Mouse (Mus musculus) kidney, embryonic 16.5 days (tissue): Measurements from ENCODE around the gene Cdr2. TPM values are rescaled to one million over a fixed set of nuclear protein-coding genes. Genes with fewer than 3 reads are reported as not detected.

Experiments
- ATAC-seq: fragments of 200-750 bp; cut with Nextera tagmentation; 2 replicates; pipeline ENCODE4 v1.8.0; 2017; ENCODE audit warnings: moderate TSS enrichment; ENCODE audit not compliant: low FRiP score, low TSS enrichment
- H3K27ac ChIP-seq: fragments of 300-500 bp; sonication (generic); 2 replicates; pipeline ENCODE4 v1.5.1; 2014; ENCODE audit warnings: low read length
- H3K27me3 ChIP-seq: fragments of 300-500 bp; sonication (generic); 2 replicates; pipeline ENCODE4 v1.6.1; 2014; ENCODE audit warnings: low read length, control low read depth, mixed read lengths; ENCODE audit not compliant: insufficient read depth
- H3K36me3 ChIP-seq: fragments of 300-500 bp; sonication (generic); 2 replicates; pipeline ENCODE4 v1.6.1; 2014; ENCODE audit warnings: low read length, control low read depth, mixed read lengths; ENCODE audit not compliant: insufficient read depth
- H3K4me1 ChIP-seq: fragments of 300-500 bp; sonication (generic); 2 replicates; pipeline ENCODE4 v1.6.1; 2014; ENCODE audit warnings: low read length, control low read depth, mixed read lengths; ENCODE audit not compliant: insufficient read depth
- H3K4me2 ChIP-seq: fragments of 300-500 bp; sonication (generic); replicated peaks from 2 replicates; pipeline ENCODE4 v1.6.1; 2014; ENCODE audit warnings: low read depth, low read length
- H3K4me3 ChIP-seq: fragments of 300-500 bp; sonication (generic); 2 replicates; pipeline ENCODE4 v1.5.1; 2014; ENCODE audit warnings: mild to moderate bottlenecking, low read length
- H3K9ac ChIP-seq: fragments of 300-500 bp; sonication (generic); replicated peaks from 2 replicates; pipeline ENCODE4 v1.6.1; 2014; ENCODE audit warnings: low read length
- H3K9me3 ChIP-seq: fragments of 300-500 bp; sonication (generic); 2 replicates; pipeline ENCODE4 v1.6.1; 2016; ENCODE audit warnings: low read length, control low read depth
- WGBS: fragments of 180-500 bp; shearing (Covaris S2); extraction: QIAGEN DNeasy Blood & Tissue Kit; methylation state at CpG from one replicate; pipeline ENCODE4 v1.1.7; 2014; 5-methylcytosine and 5-hydroxymethylcytosine counted together
- polyA plus RNA-seq: library from polyadenylated mRNA; unstranded; fragments of >200 nt; fragmentation: Nextera tagmentation; extraction: Ambion mirVana; gene quantifications from 2 replicates; pipeline ENCODE4 v1.2.1, GENCODE M21; 2015

Gene Cdr2
- polyA plus RNA-seq, 1 experiment from 2014 or later = 10.4 TPM

DNA sequence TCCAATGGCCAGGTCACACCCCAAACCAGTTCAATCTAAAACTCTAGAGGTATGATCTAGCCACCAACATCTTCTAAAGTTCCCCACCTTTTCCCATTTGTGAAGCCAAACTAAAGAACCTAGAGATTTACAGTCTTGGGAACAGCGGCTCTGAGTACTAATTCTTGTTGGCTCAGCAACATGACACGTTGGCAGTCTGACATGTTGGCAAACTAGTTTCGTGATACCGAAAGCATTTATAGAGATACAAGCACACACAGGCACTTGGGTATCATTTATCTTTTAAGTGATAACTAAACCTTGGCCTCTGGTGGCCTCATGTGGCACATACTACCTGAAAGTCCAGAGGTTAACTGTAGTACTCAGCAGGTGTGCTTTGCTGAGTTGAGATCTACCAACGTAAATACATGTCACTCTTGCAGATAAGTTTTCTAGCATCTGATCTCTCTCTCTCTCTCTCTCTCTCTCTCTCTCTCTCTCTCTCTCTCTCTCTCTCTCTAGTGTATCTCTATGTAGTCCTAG is 20.4 kb upstream of the Cdr2 start:
- H3K27me3 ChIP-seq = no peaks in the 10 kb centered on the region
- H3K4me1 ChIP-seq = no peaks in the 10 kb centered on the region
- H3K9me3 ChIP-seq = no peaks in the 10 kb centered on the region
- no peak overlapping the region for H3K4me2 ChIP-seq
- no peak overlapping the region for H3K9ac ChIP-seq
- H3K36me3 ChIP-seq = no peaks in the 10 kb centered on the region
- no peak overlapping the region for H3K4me3 ChIP-seq
- ATAC-seq = no peak
- WGBS = 83% methylated on average over 5 of the region's 5 CpGs
- H3K27ac ChIP-seq = no peak overlapping the region

DNA sequence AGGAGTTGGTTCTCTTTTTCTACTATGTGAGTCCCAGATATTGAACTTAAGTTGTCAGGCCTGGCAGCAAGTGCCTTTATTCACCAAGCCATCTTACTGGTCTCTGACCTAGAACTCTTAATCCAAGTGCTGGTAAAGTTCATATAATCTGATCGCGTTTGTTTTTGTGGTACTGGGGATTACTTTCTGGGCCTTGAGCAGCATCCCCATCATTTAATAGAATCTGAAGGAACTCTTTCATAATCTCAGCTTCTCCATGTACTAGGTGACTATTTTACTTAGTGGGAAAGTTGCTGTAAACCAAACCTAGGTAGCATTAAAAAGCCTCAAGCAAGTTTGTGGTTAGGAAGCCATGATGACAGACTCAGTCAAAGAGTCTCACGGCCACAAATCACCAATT is 19.8 kb upstream of the Cdr2 start:
- H3K27ac ChIP-seq = no peak overlapping the region
- no peak overlapping the region for H3K4me3 ChIP-seq
- no peak for ATAC-seq
- no peaks in the 10 kb centered on the region for H3K27me3 ChIP-seq
- H3K36me3 ChIP-seq = no peaks in the 10 kb centered on the region
- no peaks in the 10 kb centered on the region for H3K9me3 ChIP-seq
- no peak overlapping the region for H3K9ac ChIP-seq
- no peak overlapping the region for H3K4me2 ChIP-seq
- WGBS = 89% methylated on average over 3 of the region's 3 CpGs
- H3K4me1 ChIP-seq = no peaks in the 10 kb centered on the region

DNA sequence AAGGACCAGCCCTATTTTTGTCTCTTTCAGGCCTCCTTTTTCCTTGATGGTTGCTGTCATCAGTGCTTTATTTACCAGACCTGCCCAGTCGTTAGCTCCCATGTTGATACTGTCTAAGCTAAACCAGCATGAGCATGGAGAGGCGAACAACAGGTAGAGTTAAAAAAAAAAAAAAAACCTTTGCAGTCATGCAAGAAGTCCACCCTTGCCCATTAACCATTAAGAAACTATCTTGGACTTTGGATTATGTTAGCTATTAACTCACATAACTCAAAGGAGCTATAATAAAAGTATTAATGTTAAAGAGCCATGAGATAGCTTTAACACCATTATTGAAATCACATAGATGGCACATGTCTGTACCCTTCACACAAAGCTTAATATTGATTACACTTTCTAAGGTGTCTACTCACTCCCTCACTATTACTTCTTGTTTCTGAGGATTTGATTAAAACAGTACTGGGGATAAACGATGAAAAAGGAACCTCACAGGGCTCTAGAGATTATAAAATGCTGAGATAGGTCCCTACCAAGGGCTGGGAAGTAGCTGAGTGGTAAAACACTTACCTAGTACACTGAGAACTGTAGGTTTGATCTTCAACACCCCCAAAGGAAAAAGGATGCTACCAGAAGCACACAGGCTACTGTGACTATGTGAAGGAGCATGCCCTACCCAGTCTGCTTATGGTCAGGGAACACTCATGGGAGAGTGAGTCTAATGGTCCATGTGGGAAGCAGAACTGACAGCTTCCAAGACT is 18.1 kb upstream of the Cdr2 start:
- Histone ChIP-seq H3K36me3 (no peaks in the 10 kb centered on the region), H3K4me1 (no peaks in the 10 kb centered on the region), H3K27ac (peak overlapping the region; percentile 34; the same call in 1 of the 2 replicates), H3K4me2 (no peak overlapping the region), H3K9ac (no peak overlapping the region), H3K9me3 (no peaks in the 10 kb centered on the region), H3K4me3 (no peak overlapping the region), H3K27me3 (no peaks in the 10 kb centered on the region)
- no peak for ATAC-seq
- 56% methylated on average over 3 of the region's 3 CpGs for WGBS

DNA sequence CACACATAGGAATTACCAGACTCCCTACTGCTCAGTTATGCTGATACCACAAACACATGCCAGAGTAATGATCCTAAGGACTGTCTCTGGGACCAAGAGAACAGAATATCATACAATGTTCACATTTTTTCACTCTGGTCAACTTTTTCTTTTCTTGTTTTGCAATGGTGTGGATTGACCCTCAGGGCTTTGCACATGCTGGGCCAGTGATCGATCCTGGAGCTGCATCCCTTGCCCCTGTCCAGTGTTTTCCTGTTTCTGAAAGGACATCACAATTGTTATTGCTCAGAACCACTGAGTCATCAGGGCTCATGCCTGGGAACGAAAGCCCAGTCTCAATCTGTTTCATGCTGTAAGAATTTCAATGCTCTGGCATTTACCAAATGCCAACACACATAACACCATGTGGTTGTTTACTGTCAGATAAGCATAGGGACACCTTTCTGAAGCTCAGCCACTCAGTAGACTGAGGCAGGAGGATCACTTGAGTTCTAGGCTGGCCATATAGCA is 17.0 kb upstream of the Cdr2 start:
- H3K36me3 ChIP-seq = no peaks in the 10 kb centered on the region
- H3K9ac ChIP-seq = no peak overlapping the region
- H3K4me1 ChIP-seq = no peaks in the 10 kb centered on the region
- no peak overlapping the region for H3K4me3 ChIP-seq
- 81% methylated on average over 2 of the region's 2 CpGs for WGBS
- no peak overlapping the region for H3K27ac ChIP-seq
- H3K27me3 ChIP-seq = no peaks in the 10 kb centered on the region
- no peak for ATAC-seq
- H3K4me2 ChIP-seq = no peak overlapping the region
- no peaks in the 10 kb centered on the region for H3K9me3 ChIP-seq

DNA sequence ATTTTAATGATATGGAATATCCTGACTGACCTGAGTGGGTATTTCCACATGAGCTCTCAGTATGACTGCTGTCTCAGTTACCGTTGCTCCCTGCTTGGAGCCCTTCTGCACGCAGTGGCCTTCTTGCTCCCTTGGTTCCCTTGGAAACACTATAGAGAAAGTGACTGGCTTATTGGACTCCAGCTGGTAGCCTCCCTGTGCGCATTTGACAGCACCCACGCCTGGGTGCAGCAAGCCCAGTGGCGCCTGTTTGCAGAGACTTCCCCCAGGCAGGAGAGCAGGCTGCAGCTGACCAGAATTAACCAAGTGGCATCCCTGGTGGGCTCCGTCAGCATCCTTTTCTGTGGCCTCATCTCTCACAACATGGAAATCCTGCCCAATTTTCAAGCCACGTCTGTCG is 9.1 kb upstream of the Cdr2 start:
- H3K4me2 ChIP-seq = no peak overlapping the region
- no peaks in the 10 kb centered on the region for H3K4me1 ChIP-seq
- no peaks in the 10 kb centered on the region for H3K27me3 ChIP-seq
- H3K4me3 ChIP-seq = no peak overlapping the region
- H3K9me3 ChIP-seq = 0 out of 2 replicates have a peak, but pooled peaks cover 3% of the 10 kb centered on the region
- H3K27ac ChIP-seq = no peak overlapping the region
- no peak overlapping the region for H3K9ac ChIP-seq
- no peaks in the 10 kb centered on the region for H3K36me3 ChIP-seq
- 81% methylated on average over 8 of the region's 8 CpGs for WGBS
- no peak for ATAC-seq

DNA sequence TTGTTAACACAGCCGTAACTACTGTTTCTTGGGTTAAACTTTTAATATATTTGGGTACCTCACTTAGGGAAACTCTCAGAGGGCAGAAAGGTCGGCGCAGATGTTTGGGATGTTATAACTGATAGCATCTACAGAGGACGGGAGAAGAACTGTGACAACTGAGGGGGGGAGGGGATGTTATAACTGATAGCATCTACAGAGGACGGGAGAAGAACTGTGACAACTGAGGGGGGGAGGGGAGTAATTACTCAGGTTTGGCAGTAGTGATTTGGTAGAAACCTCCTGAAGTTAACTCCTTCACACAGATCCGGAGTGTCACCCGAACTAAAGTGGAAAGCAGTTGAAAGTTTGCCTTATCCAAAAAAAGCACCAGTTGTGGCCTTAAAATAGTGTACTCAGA is 856 bp upstream of the Cdr2 start:
- H3K36me3 ChIP-seq = no peaks in the 10 kb centered on the region
- H3K9me3 ChIP-seq = no peaks in the 10 kb centered on the region
- H3K4me3 ChIP-seq = peak overlapping the region; percentile 89
- peak overlapping the region; percentile 63 for H3K27ac ChIP-seq
- H3K4me2 ChIP-seq = peak overlapping the region; percentile 85
- ATAC-seq = no peak
- no peaks in the 10 kb centered on the region for H3K27me3 ChIP-seq
- peak overlapping the region; percentile 82 for H3K9ac ChIP-seq
- WGBS = 4% methylated on average over 7 of the region's 7 CpGs
- peaks cover 16% of the 10 kb centered on the region; the same call in 1 of the 2 replicates for H3K4me1 ChIP-seq

DNA sequence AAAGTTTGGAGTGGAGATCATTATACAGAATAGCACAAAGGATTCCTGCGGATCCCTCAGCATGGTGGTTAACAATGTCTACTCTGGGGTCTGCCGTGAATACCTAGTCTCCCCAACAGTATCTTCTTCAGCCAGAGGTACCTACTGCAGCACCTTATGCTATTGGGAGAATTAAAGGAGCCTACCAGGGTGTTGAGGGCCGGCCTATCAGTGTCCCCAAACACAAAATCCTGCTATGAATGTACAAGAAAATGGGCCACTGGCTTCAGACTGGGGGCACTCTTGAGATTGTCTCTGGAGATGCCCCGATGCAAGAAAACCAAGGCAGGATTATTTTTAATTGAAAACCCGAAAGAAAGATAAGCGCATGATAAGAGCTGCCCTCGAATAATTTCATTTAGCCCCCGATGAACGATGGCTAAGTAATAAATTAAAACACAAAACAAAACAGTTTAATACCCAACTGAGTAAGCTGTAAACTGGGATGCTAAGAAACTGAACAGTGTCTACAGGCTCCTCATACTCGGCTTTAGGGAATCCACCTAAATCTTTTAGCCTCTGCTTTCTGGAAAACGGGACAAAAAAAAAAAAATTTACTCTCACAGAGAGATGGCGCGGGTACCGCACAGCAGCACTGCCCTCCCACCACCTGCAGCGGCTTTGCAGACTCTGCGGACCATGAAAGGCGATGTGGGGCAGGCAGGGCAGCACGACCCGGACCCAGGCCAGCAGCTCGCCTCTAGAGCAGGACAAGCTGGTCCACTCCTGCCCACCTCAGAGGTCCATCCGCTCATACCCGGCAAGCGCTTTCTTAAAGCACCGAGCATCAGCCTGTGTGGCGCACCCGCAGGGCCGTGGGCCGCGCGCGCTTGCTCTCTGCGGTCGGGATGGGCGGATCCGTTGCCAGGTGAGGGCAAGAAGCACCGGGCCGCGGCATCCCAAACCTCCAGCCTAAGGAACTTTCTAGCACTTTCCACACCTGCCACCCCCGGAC is 884 bp downstream of the Cdr2 start:
- Histone ChIP-seq H3K27ac (no peak overlapping the region; the same call in 1 of the 2 replicates), H3K9ac (peak overlapping the region; percentile 86), H3K27me3 (no peaks in the 10 kb centered on the region), H3K36me3 (no peaks in the 10 kb centered on the region), H3K4me3 (peak overlapping the region; percentile 89), H3K4me2 (peak overlapping the region; percentile 85), H3K4me1 (peaks cover 30% of the 10 kb centered on the region), H3K9me3 (no peaks in the 10 kb centered on the region)
- 6% methylated on average over 39 of the region's 39 CpGs for WGBS
- ATAC-seq = peak; percentile 60

DNA sequence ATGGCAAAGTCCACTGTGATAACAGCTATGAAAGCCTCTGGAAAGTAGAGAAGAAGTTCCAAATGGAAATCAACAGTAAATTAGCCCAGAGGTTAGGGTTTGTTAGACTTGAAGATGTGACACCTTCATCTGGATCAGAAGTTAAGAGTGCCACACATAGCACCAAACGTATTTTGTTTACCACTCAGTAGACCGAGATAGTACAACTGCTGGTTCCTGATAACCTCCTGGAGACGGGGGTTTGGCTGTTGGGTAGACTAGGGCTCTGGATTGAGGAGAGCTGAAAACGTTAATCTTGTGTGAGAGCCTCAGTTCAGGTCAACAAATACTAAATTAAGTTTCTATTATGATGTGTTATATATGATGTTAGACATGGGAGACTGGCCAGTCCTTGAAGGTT is 2.1 kb downstream of the Cdr2 start:
- H3K9ac ChIP-seq = no peak overlapping the region
- no peaks in the 10 kb centered on the region for H3K27me3 ChIP-seq
- H3K36me3 ChIP-seq = no peaks in the 10 kb centered on the region
- H3K27ac ChIP-seq = no peak overlapping the region
- H3K4me2 ChIP-seq = no peak overlapping the region
- H3K4me3 ChIP-seq = no peak overlapping the region
- WGBS = 89% methylated on average over 4 of the region's 4 CpGs
- no peak for ATAC-seq
- H3K9me3 ChIP-seq = no peaks in the 10 kb centered on the region
- peaks cover 39% of the 10 kb centered on the region for H3K4me1 ChIP-seq

DNA sequence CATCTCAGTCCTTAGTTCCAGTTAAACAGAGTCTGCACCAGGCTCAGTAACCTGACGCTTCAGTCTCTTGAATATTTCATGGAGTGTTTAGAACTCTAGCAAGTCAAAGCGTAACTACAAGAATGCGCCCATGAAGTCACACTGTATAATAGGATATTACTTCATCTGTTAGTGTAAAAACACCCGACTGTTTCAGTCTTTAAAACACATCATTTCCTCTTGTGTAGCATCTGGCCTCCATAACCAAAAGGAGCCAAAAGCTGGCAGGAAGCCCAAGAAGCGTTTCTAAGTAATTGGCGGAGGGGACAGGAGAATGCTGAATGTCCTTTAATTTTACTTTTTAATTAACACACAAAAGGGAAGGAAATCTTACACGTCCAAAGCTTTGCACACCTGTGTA is 5.0 kb downstream of the Cdr2 start:
- Histone ChIP-seq H3K27ac (peak overlapping the region; percentile 62), H3K9me3 (no peaks in the 10 kb centered on the region), H3K27me3 (no peaks in the 10 kb centered on the region), H3K36me3 (no peaks in the 10 kb centered on the region), H3K4me3 (no peak overlapping the region), H3K4me1 (peaks cover 39% of the 10 kb centered on the region), H3K4me2 (no peak overlapping the region), H3K9ac (no peak overlapping the region)
- WGBS = 52% methylated on average over 7 of the region's 7 CpGs
- ATAC-seq = no peak
